Mouse (Mus musculus) stomach, postnatal 0 days (tissue): ENCODE results near the gene Skor1.

Experiments
- CTCF ChIP-seq: IDR thresholded peaks from 2 replicates; pipeline ENCODE4 v1.5.1; 2016; ENCODE audit warnings: antibody characterized with exemption, low read depth, mild to moderate bottlenecking, moderate library complexity
- EP300 ChIP-seq: optimal IDR thresholded peaks from 2 replicates; pipeline ENCODE3; 2016; ENCODE audit warnings: antibody characterized with exemption

- TF ChIP-seq CTCF: no peak
- no peak for TF ChIP-seq EP300
Observed at GRCm38 (mm10) chr9:63112514-63112913, 36.2 kb downstream of the Skor1 start.
